Comparison of ENCODE assay signal across 21 mouse cellular contexts in the genomic region with DNA sequence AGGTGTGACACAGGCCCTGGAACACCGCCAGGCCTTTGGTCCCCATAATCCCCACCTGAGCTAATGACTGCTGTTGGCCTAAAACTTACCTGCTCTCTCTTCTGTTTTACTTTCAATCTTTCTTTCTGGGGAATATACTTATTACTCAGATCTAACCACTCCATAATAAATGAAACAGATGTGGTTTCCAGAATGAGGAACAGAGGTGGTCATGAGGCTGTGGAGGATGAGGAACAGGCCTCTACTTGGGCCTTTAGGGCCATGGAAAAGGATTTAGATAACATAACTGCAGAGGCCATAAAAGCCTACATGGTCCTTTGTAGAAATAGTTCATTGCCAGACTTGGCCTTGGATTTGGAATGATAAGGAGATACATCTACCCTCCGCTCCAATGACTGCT.
"Had no signal": no experiment of that assay in that cellular context is flagged by ENCODE, and none has a peak within 500 bp of the region (broad histone marks: within the 10 kb centered on the region; RNA-seq: fewer than 3 reads in every experiment).

No protein-coding gene starts in this region.

- H3K9me3 ChIP-seq: kidney, embryonic 15.5 days; limb, embryonic 10.5 days; limb, embryonic 13.5 days; liver, embryonic 13.5 days; neural tube, embryonic 12.5 days; neural tube, embryonic 15.5 days had no signal

- ATAC-seq: lung, postnatal 0 days had no signal

- DNase-seq: kidney, adult 11 months; kidney, adult 8-10 months; kidney, postnatal 10 days; kidney, postnatal 4 days; layer of hippocampus, adult 9-11 months; liver, embryonic 13.5 days; lung, embryonic 14.5 days; midbrain, embryonic 14.5 days; right cerebral cortex, adult 18-20 months; right cerebral cortex, postnatal 14 days; spleen, adult 18-20 months; thymus, adult 18-20 months; thymus, postnatal 36 days had no signal

- H3K36me3 ChIP-seq: kidney, embryonic 15.5 days; limb, embryonic 10.5 days; limb, embryonic 13.5 days; liver, embryonic 13.5 days; neural tube, embryonic 12.5 days; neural tube, embryonic 15.5 days had no signal

- H3K4me1 ChIP-seq: kidney, embryonic 15.5 days; limb, embryonic 10.5 days; limb, embryonic 13.5 days; liver, embryonic 13.5 days; neural tube, embryonic 12.5 days; neural tube, embryonic 15.5 days had no signal

- H3K4me3 ChIP-seq: kidney, embryonic 15.5 days; limb, embryonic 10.5 days; limb, embryonic 13.5 days; liver, embryonic 13.5 days; neural tube, embryonic 12.5 days; neural tube, embryonic 15.5 days had no signal

- H3K9ac ChIP-seq: kidney, embryonic 15.5 days; limb, embryonic 13.5 days; liver, embryonic 13.5 days; lung, embryonic 14.5 days; neural tube, embryonic 12.5 days; neural tube, embryonic 15.5 days had no signal

- H3K4me2 ChIP-seq: kidney, embryonic 15.5 days; limb, embryonic 13.5 days; liver, embryonic 13.5 days; lung, embryonic 14.5 days; midbrain, embryonic 11.5 days; neural tube, embryonic 12.5 days; neural tube, embryonic 15.5 days had no signal

- H3K27me3 ChIP-seq: kidney, embryonic 15.5 days; limb, embryonic 13.5 days; liver, embryonic 13.5 days; neural tube, embryonic 12.5 days; neural tube, embryonic 15.5 days had no signal

- H3K27ac ChIP-seq: kidney, embryonic 15.5 days; limb, embryonic 10.5 days; limb, embryonic 13.5 days; liver, embryonic 13.5 days; macrophage; neural tube, embryonic 12.5 days; neural tube, embryonic 15.5 days had no signal
